Comparison of ENCODE assay signal across 8 mouse cellular contexts in genomic region chr5:37289236-37289635, GRCm38 (mm10). TPM values are rescaled to one million over a fixed set of nuclear protein-coding genes. Genes with fewer than 3 reads are reported as not detected.
DNase-seq lines count a peak whose midpoint lies in the region; ATAC-seq and TF ChIP-seq lines count a peak whose summit lies in the region.
"Had no signal": no experiment of that assay in that cellular context is flagged by ENCODE, and none has a peak within 500 bp of the region (broad histone marks: within the 10 kb centered on the region; RNA-seq: fewer than 3 reads in every experiment).

No protein-coding gene starts in this region.

- no peak for TF ChIP-seq POLR2A in thymus, adult 2 months (IDR thresholded peaks at IDR 0.05; ENCODE audit: control insufficient read depth, extremely low read depth, insufficient read depth, low read length, poor library complexity)

- no peak overlapping the region for H3K9ac ChIP-seq in forebrain, embryonic 11.5 days (ENCODE audit: low read length)
- no peak overlapping the region for H3K9ac ChIP-seq in midbrain, embryonic 14.5 days (replicated peaks; ENCODE audit: low read length)
- H3K9ac ChIP-seq: heart, embryonic 13.5 days had no signal

- ATAC-seq in forebrain, embryonic 11.5 days (replicated peaks; ENCODE audit: low FRiP score): 0 out of 2 replicates have a peak, but pooled peaks have one; percentile 50
- ATAC-seq in midbrain, embryonic 14.5 days (ENCODE audit: low FRiP score, low TSS enrichment): 0 out of 2 replicates have a peak, but pooled peaks have one; percentile 49

- no peaks in the 10 kb centered on the region for H3K27me3 ChIP-seq in thymus, adult 2 months (ENCODE audit: control insufficient read depth, insufficient read depth, low read length)
- H3K27me3 ChIP-seq in forebrain, embryonic 11.5 days (ENCODE audit: control insufficient read depth, insufficient read depth, low read length): no peaks in the 10 kb centered on the region
- H3K27me3 ChIP-seq in midbrain, embryonic 14.5 days (ENCODE audit: control insufficient read depth, insufficient read depth, low read length): no peaks in the 10 kb centered on the region
- H3K27me3 ChIP-seq: heart, embryonic 13.5 days had no signal

- no peak overlapping the region for H3K4me3 ChIP-seq in thymus, adult 2 months (ENCODE audit: control insufficient read depth, insufficient read depth, low read length)
- no peak overlapping the region for H3K4me3 ChIP-seq in forebrain, embryonic 11.5 days (ENCODE audit: low read depth, low read length)
- H3K4me3 ChIP-seq in layer of hippocampus, adult 2 months: no peak overlapping the region
- no peak overlapping the region for H3K4me3 ChIP-seq in midbrain, embryonic 14.5 days (replicated peaks; ENCODE audit: low read depth, low read length)
- H3K4me3 ChIP-seq: heart, embryonic 13.5 days had no signal

- TF ChIP-seq CTCF in thymus, adult 2 months (IDR thresholded peaks at IDR 0.05; ENCODE audit: borderline replicate concordance, control insufficient read depth, extremely low read depth, insufficient read depth, low read length, poor library complexity): no peak
- peak; percentile 94 for TF ChIP-seq CTCF in layer of hippocampus, adult 2 months (conservative IDR thresholded peaks at IDR 0.05)

- H3K9me3 ChIP-seq in forebrain, embryonic 11.5 days (ENCODE audit: control insufficient read depth, low read length): no peaks in the 10 kb centered on the region
- H3K9me3 ChIP-seq in midbrain, embryonic 14.5 days (ENCODE audit: control insufficient read depth, low read length): no peaks in the 10 kb centered on the region
- H3K9me3 ChIP-seq: heart, embryonic 13.5 days had no signal

- H3K4me1 ChIP-seq in thymus, adult 2 months (replicated peaks; ENCODE audit: control insufficient read depth, insufficient read depth, low read length): peaks cover 11% of the 10 kb centered on the region
- no peaks in the 10 kb centered on the region for H3K4me1 ChIP-seq in forebrain, embryonic 11.5 days (replicated peaks; ENCODE audit: control insufficient read depth, insufficient read depth, low read length)
- H3K4me1 ChIP-seq in midbrain, embryonic 14.5 days (ENCODE audit: control insufficient read depth, insufficient read depth, low read length): no peaks in the 10 kb centered on the region
- H3K4me1 ChIP-seq: heart, embryonic 13.5 days had no signal

- WGBS in thymus, adult 2 months: 24% methylated on average over 3 of the region's 3 CpGs
- 19% methylated on average over 3 of the region's 3 CpGs for WGBS in forebrain, embryonic 11.5 days
- 19% methylated on average over 3 of the region's 3 CpGs for WGBS in midbrain, embryonic 14.5 days

- no peaks in the 10 kb centered on the region for H3K36me3 ChIP-seq in thymus, adult 2 months (ENCODE audit: control insufficient read depth, insufficient read depth, low read length)
- H3K36me3 ChIP-seq in forebrain, embryonic 11.5 days (ENCODE audit: control insufficient read depth, insufficient read depth, low read length): peaks cover 2% of the 10 kb centered on the region; the same call in 1 of the 2 replicates
- peaks cover 85% of the 10 kb centered on the region for H3K36me3 ChIP-seq in midbrain, embryonic 14.5 days (ENCODE audit: control insufficient read depth, insufficient read depth, low read length)
- H3K36me3 ChIP-seq: heart, embryonic 13.5 days had no signal

- H3K27ac ChIP-seq in thymus, adult 2 months (ENCODE audit: control insufficient read depth, insufficient read depth, low read length): no peak overlapping the region
- no peak overlapping the region for H3K27ac ChIP-seq in forebrain, embryonic 11.5 days (ENCODE audit: low read depth, low read length)
- peak overlapping the region; percentile 46; the same call in 1 of the 2 replicates for H3K27ac ChIP-seq in layer of hippocampus, adult 2 months
- no peak overlapping the region for H3K27ac ChIP-seq in midbrain, embryonic 14.5 days (replicated peaks; ENCODE audit: low read depth, low read length)
- H3K27ac ChIP-seq: heart, embryonic 13.5 days had no signal

- DNase-seq in thymus, adult 2 months: peak; percentile 39
- no peak for DNase-seq in thymus, adult 18-20 months
- DNase-seq in c-Kit-negative CD71-positive TER-119-positive erythroid progenitor cells, embryonic 14.5 days (ENCODE audit: low read depth, low spot score): peak; percentile 6
- DNase-seq in forebrain, embryonic 11.5 days (ENCODE audit: low spot score): no peak
- peak; percentile 61 to 65 for DNase-seq in layer of hippocampus, adult 2 months (ENCODE audit: low spot score in 2 of 2)
- peak; percentile 87 for DNase-seq in midbrain, embryonic 14.5 days
- DNase-seq in thymus, postnatal 36 days: peak; percentile 25 to 29

- H3K4me2 ChIP-seq in forebrain, embryonic 11.5 days (ENCODE audit: low read depth, low read length, severe bottlenecking): no peak overlapping the region
- no peak overlapping the region for H3K4me2 ChIP-seq in midbrain, embryonic 14.5 days (ENCODE audit: low read length)
- H3K4me2 ChIP-seq: heart, embryonic 13.5 days had no signal

RNA-seq across cellular contexts. Expression of gene Evc, which starts 47.5 kb away (rescaled TPM):
- polyA plus RNA-seq in thymus, adult 2 months (2012; rRNA removed): 2.1 and 2.5 TPM in 2 replicates
- 24.2 and 26.7 TPM in 2 replicates for polyA plus RNA-seq in forebrain, embryonic 11.5 days (2014; fragmentation: Nextera tagmentation; extraction: Ambion mirVana)
- total RNA-seq in layer of hippocampus, adult 2 months (2021): 10 to 100 TPM; 16.4 to 16.8 TPM
- 3.3 and 4.0 TPM in 2 replicates for polyA plus RNA-seq in midbrain, embryonic 14.5 days (2014; fragmentation: Nextera tagmentation; extraction: Ambion mirVana)

RNA-seq across cellular contexts. Expression of gene Crmp1, which starts 47.5 kb away (rescaled TPM):
- polyA plus RNA-seq in thymus, adult 2 months (2012; rRNA removed): 2.8 and 3.8 TPM in 2 replicates
- polyA plus RNA-seq in forebrain, embryonic 11.5 days (2014; fragmentation: Nextera tagmentation; extraction: Ambion mirVana): 241 and 272 TPM in 2 replicates
- 100 to 1,000 TPM; 234 to 238 TPM for total RNA-seq in layer of hippocampus, adult 2 months (2021)
- polyA plus RNA-seq in midbrain, embryonic 14.5 days (2014; fragmentation: Nextera tagmentation; extraction: Ambion mirVana): 906 and 957 TPM in 2 replicates

RNA-seq across cellular contexts. Expression of gene Evc2, which starts 49.1 kb away (rescaled TPM):
- polyA plus RNA-seq in thymus, adult 2 months (2012; rRNA removed): 3.4 and 7.2 TPM in 2 replicates
- polyA plus RNA-seq in forebrain, embryonic 11.5 days (2014; fragmentation: Nextera tagmentation; extraction: Ambion mirVana): 16.8 and 19.1 TPM in 2 replicates
- 10 to 100 TPM; 26.0 to 27.4 TPM for total RNA-seq in layer of hippocampus, adult 2 months (2021)
- polyA plus RNA-seq in midbrain, embryonic 14.5 days (2014; fragmentation: Nextera tagmentation; extraction: Ambion mirVana): 5.5 and 6.0 TPM in 2 replicates

Comparison
In these comparisons a context has a peak if more than half of its experiments do, and no peak if none do; other contexts are left out.
1. DNase-seq: peak in thymus, adult 2 months (single experiment), c-Kit-negative CD71-positive TER-119-positive erythroid progenitor cells, embryonic 14.5 days (single experiment), layer of hippocampus, adult 2 months (2 of 2), midbrain, embryonic 14.5 days (single experiment) and thymus, postnatal 36 days (2 of 2); none in thymus, adult 18-20 months (0 of 2) and forebrain, embryonic 11.5 days (single experiment).
2. RNA of gene Crmp1, which starts 47.5 kb away (polyA plus RNA-seq): 906 to 957 TPM in midbrain, embryonic 14.5 days and 241 to 272 TPM in forebrain, embryonic 11.5 days; 2.8 to 3.8 TPM in thymus, adult 2 months; every median in the first group is over 10 times any median in the second.